Mouse (Mus musculus): ENCODE measurements around the gene Mgarp.

Mgarp gene

GRCm38 (mm10) chr3:51380660-51381014 lies 15.9 kb downstream of the Mgarp start:
- no peak for TF ChIP-seq GATA4 (IDR thresholded peaks at IDR 0.05; ENCODE audit: insufficient replicate concordance, low read length)

- TF ChIP-seq GATA4 (IDR thresholded peaks at IDR 0.05; ENCODE audit: insufficient replicate concordance, low read length), result peak; percentile 55; the same call in 1 of the 2 replicates
Measured at GRCm38 (mm10) chr3:51379786-51380659, 16.5 kb downstream of the Mgarp start.

GRCm38 (mm10) chr3:51378665-51378946 lies 17.9 kb downstream of the Mgarp start:
- TF ChIP-seq GATA4 (IDR thresholded peaks at IDR 0.05; ENCODE audit: insufficient replicate concordance, low read length), result no peak

- no peak for TF ChIP-seq GATA4 (IDR thresholded peaks at IDR 0.05; ENCODE audit: insufficient replicate concordance, low read length)
Measured at GRCm38 (mm10) chr3:51377878-51378664, 18.5 kb downstream of the Mgarp start.

GRCm38 (mm10) chr3:51375307-51376265 lies 21.0 kb downstream of the Mgarp start:
- no peak for TF ChIP-seq GATA4 (IDR thresholded peaks at IDR 0.05; ENCODE audit: insufficient replicate concordance, low read length)

- no peak for TF ChIP-seq GATA4 (IDR thresholded peaks at IDR 0.05; ENCODE audit: insufficient replicate concordance, low read length)
Measured at GRCm38 (mm10) chr3:51373544-51373943, 23.0 kb downstream of the Mgarp start.

DNA sequence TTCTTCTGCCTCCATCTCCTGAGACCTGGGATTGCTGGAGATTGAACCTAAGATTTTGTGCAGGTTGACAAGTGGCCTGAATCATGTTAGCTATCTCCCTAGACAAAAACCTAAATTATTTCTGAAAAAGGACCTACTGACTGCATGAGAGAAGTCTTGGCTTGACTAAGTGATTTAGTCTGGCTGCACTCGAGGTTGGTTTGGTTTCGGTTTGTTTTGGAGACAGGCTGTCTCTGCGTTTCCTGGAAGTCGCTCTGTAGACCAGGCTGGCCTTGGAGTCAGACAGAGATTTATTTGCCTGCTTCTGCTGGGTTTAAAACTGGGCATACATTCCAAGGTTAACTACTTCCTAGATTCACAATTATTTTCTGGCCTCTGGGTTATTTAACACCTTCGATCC lies 23.7 kb downstream of the Mgarp start:
- no peak for TF ChIP-seq GATA4 (IDR thresholded peaks at IDR 0.05; ENCODE audit: insufficient replicate concordance, low read length)

DNA sequence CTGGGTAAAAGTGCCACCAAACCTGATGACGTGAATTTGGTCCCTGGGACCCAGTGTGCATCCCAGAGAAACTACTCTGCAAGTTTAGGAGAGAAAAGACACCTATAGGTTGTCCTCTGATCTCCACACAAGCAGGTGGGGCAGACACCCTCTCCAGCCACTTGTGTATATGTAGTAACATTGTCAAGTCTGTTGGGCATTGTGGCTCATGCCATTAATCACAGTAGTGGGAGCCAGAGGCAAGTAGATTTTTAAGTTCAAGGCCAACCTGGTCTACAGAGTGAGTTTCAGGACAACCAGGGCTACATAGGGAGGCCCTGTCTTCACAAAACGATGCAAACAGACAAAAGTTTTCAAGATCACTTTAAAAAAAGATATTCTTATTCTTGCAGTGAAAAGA lies 24.7 kb downstream of the Mgarp start:
- TF ChIP-seq GATA4 (IDR thresholded peaks at IDR 0.05; ENCODE audit: insufficient replicate concordance, low read length), result no peak

DNA sequence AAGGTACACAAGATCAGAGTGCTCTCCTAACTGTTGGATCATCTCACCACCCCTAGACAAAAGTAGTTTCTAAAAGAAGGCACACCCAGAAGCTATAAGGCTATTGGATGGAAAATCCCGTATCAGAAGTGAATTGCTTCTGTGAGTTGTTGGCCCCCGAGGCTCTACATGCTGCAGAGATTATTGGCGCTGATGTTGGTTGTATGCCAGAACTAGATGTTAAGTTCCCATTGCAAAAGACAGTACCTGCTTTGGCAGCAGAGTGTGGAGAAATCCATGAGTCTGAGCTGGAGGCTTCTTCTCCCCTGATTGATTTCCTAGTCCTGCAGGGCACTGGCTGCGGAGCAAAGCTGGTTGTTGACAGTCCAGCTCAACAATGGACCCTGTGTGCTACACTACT lies 28.5 kb downstream of the Mgarp start:
- TF ChIP-seq GATA4 (IDR thresholded peaks at IDR 0.05; ENCODE audit: insufficient replicate concordance, low read length), result no peak

GRCm38 (mm10) chr3:51366926-51367325 lies 29.6 kb downstream of the Mgarp start:
- TF ChIP-seq GATA4 (IDR thresholded peaks at IDR 0.05; ENCODE audit: insufficient replicate concordance, low read length), result no peak

- TF ChIP-seq GATA4 (IDR thresholded peaks at IDR 0.05; ENCODE audit: insufficient replicate concordance, low read length), result no peak
Measured at GRCm38 (mm10) chr3:51365517-51365882, 31.0 kb downstream of the Mgarp start.

DNA sequence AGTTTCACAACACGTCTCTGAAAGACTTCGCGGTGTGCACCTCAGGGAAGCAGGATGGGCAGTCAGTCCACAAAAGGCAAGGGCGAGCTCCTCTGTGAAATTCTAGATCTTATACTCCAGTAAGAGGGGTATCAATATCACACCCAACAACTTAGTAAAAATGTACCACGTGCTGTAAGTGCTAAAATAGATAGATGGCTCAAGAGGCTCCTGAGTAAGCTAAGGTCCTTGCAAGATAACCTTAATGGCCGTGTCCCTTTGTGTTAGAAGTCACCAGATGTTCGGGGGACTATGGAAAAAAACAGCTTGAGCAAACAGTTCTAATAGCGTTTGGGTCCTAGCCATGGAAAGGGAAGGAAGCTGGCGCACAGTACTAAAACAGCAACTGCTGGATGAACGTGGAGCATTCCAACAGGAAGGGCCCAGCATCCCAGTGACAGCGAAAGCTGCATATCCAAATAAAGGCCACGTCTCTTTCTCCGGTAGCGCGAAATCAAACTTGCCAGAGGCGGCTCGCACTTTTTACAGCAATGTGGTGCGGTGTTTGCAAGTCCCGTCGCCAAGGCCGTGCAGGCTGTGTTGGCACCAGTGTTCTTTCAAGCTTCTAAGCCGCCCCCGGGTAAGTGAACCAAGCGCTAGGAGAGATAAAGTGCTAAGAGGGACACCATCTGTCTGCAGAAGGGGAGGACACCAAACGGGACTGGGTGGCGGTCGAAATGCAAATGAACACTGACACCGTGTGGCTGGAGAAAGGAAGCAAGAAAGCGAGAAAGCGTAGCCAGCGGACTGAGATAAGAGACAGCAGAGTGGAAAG lies 31.6 kb downstream of the Mgarp start:
- TF ChIP-seq GATA4 (IDR thresholded peaks at IDR 0.05; ENCODE audit: insufficient replicate concordance, low read length), result peak; percentile 62; the same call in 1 of the 2 replicates

DNA sequence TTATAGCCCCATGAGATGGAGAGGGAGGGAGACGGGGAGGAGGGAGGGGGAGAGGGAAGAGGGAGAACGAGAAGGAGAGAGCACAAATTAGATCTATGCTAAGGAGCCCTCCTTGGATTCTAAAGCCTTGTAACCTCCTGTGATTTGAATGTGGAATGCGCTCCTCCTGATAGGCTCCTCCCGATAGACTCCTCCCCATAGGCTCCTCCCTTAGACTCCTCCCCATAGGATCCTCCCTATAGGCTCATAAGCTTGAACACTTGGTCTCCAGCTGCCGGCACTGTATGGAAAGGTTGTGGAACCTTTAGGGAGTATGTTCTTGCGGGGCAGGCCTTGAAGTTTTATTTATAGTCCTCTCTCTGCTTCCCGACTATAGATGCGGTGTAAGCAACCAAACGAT lies 35.5 kb downstream of the Mgarp start:
- TF ChIP-seq GATA4 (IDR thresholded peaks at IDR 0.05; ENCODE audit: insufficient replicate concordance, low read length), result no peak

GRCm38 (mm10) chr3:51359558-51360307 lies 36.8 kb downstream of the Mgarp start:
- no peak for TF ChIP-seq GATA4 (IDR thresholded peaks at IDR 0.05; ENCODE audit: insufficient replicate concordance, low read length)

All from liver, adult (tissue).